Mouse (Mus musculus) MEL (cell line): ENCODE results near the gene Hlcs. TPM values are rescaled to one million over a fixed set of nuclear protein-coding genes. Genes with fewer than 3 reads are reported as not detected.

ENCODE experiments used
- DNase-seq: peaks from one replicate; pipeline ENCODE4 v3.0.0; 2011; ENCODE audit warnings: low read depth, low spot score
- H3K27ac ChIP-seq: 2 replicates; pipeline ENCODE4 v1.5.1; 2012; ENCODE audit warnings: low read depth, mild to moderate bottlenecking, control low read depth, low read length, moderate library complexity; ENCODE audit not compliant: control insufficient read depth
- H3K27me3 ChIP-seq, 2 experiments: fragments of 150-350 bp in 1 of 2; sonication (generic) in 1 of 2; 2 replicates each; pipeline ENCODE4 v1.6.1; 2012; ENCODE audit warnings: low read length in 2 of 2, mild to moderate bottlenecking in 2 of 2, improper control_type of control experiment in 1 of 2, moderate library complexity in 1 of 2; ENCODE audit not compliant: insufficient read depth in 2 of 2, control insufficient read depth in 1 of 2
- H3K36me3 ChIP-seq, 2 experiments: 2 replicates each; pipeline ENCODE4 v1.6.1; 2012 to 2014; ENCODE audit warnings: low read length in 2 of 2, improper control_type of control experiment in 1 of 2, inconsistent platforms in 1 of 2, mild to moderate bottlenecking in 1 of 2; ENCODE audit not compliant: insufficient read depth in 2 of 2, control insufficient read depth in 1 of 2
- H3K4me1 ChIP-seq, 2 experiments: fragments of 150-350 bp in 1 of 2; sonication (generic) in 1 of 2; 2 replicates each; pipeline ENCODE4 v1.6.1; 2012; ENCODE audit warnings: low read length in 2 of 2, improper control_type of control experiment in 1 of 2, mild to moderate bottlenecking in 1 of 2; ENCODE audit not compliant: insufficient read depth in 2 of 2, control insufficient read depth in 1 of 2
- H3K4me3 ChIP-seq, 2 experiments: fragments of 150-350 bp in 1 of 2; sonication (generic) in 1 of 2; 2 replicates each; pipeline ENCODE4 v1.5.1; 2012; ENCODE audit warnings: low read depth in 2 of 2, low read length in 2 of 2, mild to moderate bottlenecking in 2 of 2, moderate library complexity in 2 of 2, control low read depth in 1 of 2, improper control_type of control experiment in 1 of 2; ENCODE audit not compliant: control insufficient read depth in 1 of 2, insufficient read depth in 1 of 2
- H3K79me2 ChIP-seq: 2 replicates; pipeline ENCODE4 v1.6.1; 2012; ENCODE audit warnings: mild to moderate bottlenecking, low read length, moderate library complexity; ENCODE audit not compliant: control insufficient read depth, poor library complexity, insufficient read depth
- H3K9ac ChIP-seq: 2 replicates; pipeline ENCODE4 v1.6.1; 2012; ENCODE audit warnings: low read depth, mild to moderate bottlenecking, control low read depth, low read length, moderate library complexity; ENCODE audit not compliant: control insufficient read depth, poor library complexity, severe bottlenecking
- H3K9me3 ChIP-seq: fragments of 150-350 bp; sonication (generic); replicated peaks from 2 replicates; pipeline ENCODE4 v1.6.1; 2012; ENCODE audit warnings: mild to moderate bottlenecking, low read length, improper control_type of control experiment, moderate library complexity; ENCODE audit not compliant: insufficient read depth
- BHLHE40 ChIP-seq: IDR thresholded peaks from 2 replicates; pipeline ENCODE4 v1.6.1; 2012; ENCODE audit warnings: low read depth, mild to moderate bottlenecking, inconsistent platforms, low read length, improper control_type of control experiment, borderline replicate concordance
- CTCF ChIP-seq, 3 experiments: IDR thresholded peaks in 2 of 3; conservative IDR thresholded peaks in 1 of 3; 2 replicates each; pipeline ENCODE4 v1.5.1; 2011 to 2012; ENCODE audit warnings: low read length in 3 of 3, low read depth in 2 of 3, mild to moderate bottlenecking in 2 of 3, improper control_type of control experiment in 1 of 3, inconsistent platforms in 1 of 3, mixed read lengths in 1 of 3, moderate library complexity in 1 of 3; ENCODE audit not compliant: control insufficient read depth in 1 of 3, insufficient read depth in 1 of 3, poor library complexity in 1 of 3, severe bottlenecking in 1 of 3
- E2F4 ChIP-seq: IDR thresholded peaks from 2 replicates; pipeline ENCODE4 v1.6.1; 2011; ENCODE audit warnings: low read depth, low read length, improper control_type of control experiment, borderline replicate concordance
- ELF1 ChIP-seq: IDR thresholded peaks from 2 replicates; pipeline ENCODE4 v1.6.1; 2014; ENCODE audit warnings: low read depth, mild to moderate bottlenecking, inconsistent platforms, low read length, improper control_type of control experiment, moderate library complexity
- EP300 ChIP-seq, 2 experiments: IDR thresholded peaks; 2 replicates each; pipeline ENCODE4 v1.6.1; 2011; ENCODE audit warnings: improper control_type of control experiment in 2 of 2, low read length in 2 of 2, low read depth in 1 of 2, mild to moderate bottlenecking in 1 of 2
- GABPA ChIP-seq: IDR thresholded peaks from 2 replicates; pipeline ENCODE4 v1.6.1; 2012; ENCODE audit warnings: low read depth, mild to moderate bottlenecking, inconsistent platforms, low read length, improper control_type of control experiment, moderate library complexity
- GATA1 ChIP-seq: IDR thresholded peaks from 2 replicates; pipeline ENCODE4 v1.6.1; 2011; ENCODE audit warnings: low read depth, low read length, improper control_type of control experiment
- KAT2A ChIP-seq: conservative IDR thresholded peaks from 2 replicates; pipeline ENCODE4 v1.6.1; 2012; ENCODE audit warnings: low read depth, low read length, improper control_type of control experiment, inconsistent platforms
- MYC ChIP-seq: IDR thresholded peaks from 2 replicates; pipeline ENCODE4 v1.6.1; 2011; ENCODE audit warnings: low read depth, mild to moderate bottlenecking, low read length, improper control_type of control experiment, moderate library complexity
- NELFE ChIP-seq: IDR thresholded peaks from 2 replicates; pipeline ENCODE4 v1.6.1; 2011; ENCODE audit warnings: low read depth, low read length, improper control_type of control experiment
- POLR2AphosphoS2 ChIP-seq: IDR thresholded peaks from 2 replicates; pipeline ENCODE4 v1.6.1; 2011; ENCODE audit warnings: low read length, improper control_type of control experiment
- POLR2AphosphoS5 ChIP-seq: IDR thresholded peaks from 2 replicates; pipeline ENCODE4 v1.6.1; 2012; ENCODE audit warnings: low read depth, borderline replicate concordance, mild to moderate bottlenecking, inconsistent platforms, low read length, moderate library complexity, mixed read lengths
- RAD21 ChIP-seq: IDR thresholded peaks from 2 replicates; pipeline ENCODE4 v1.6.1; 2011; ENCODE audit warnings: mild to moderate bottlenecking, low read depth, low read length, improper control_type of control experiment
- SIN3A ChIP-seq: IDR thresholded peaks from 2 replicates; pipeline ENCODE4 v1.6.1; 2012; ENCODE audit warnings: low read length, improper control_type of control experiment, inconsistent platforms
- SMC3 ChIP-seq: IDR thresholded peaks from 2 replicates; pipeline ENCODE4 v1.6.1; 2011; ENCODE audit warnings: low read depth, low read length, improper control_type of control experiment
- TAL1 ChIP-seq: IDR thresholded peaks from 2 replicates; pipeline ENCODE4 v1.6.1; 2012; ENCODE audit warnings: mild to moderate bottlenecking, inconsistent platforms, low read length, moderate library complexity, mixed read lengths
- TBP ChIP-seq: IDR thresholded peaks from 2 replicates; pipeline ENCODE4 v1.8.0; 2011; ENCODE audit warnings: low read depth, low read length, improper control_type of control experiment
- TCF12 ChIP-seq: IDR thresholded peaks from 2 replicates; pipeline ENCODE4 v1.6.1; 2014; ENCODE audit warnings: low read depth, mild to moderate bottlenecking, inconsistent platforms, low read length, improper control_type of control experiment, moderate library complexity
- UBTF ChIP-seq: IDR thresholded peaks from 2 replicates; pipeline ENCODE4 v1.6.1; 2012; ENCODE audit warnings: low read depth, mild to moderate bottlenecking, inconsistent platforms, low read length, improper control_type of control experiment, moderate library complexity, borderline replicate concordance; ENCODE audit not compliant: insufficient read depth
- ZC3H11A ChIP-seq: IDR thresholded peaks from 2 replicates; pipeline ENCODE4 v1.6.1; 2012; ENCODE audit warnings: low read depth, mild to moderate bottlenecking, inconsistent platforms, low read length, improper control_type of control experiment
- ZNF384 ChIP-seq: IDR thresholded peaks from 2 replicates; pipeline ENCODE4 v1.6.1; 2012; ENCODE audit warnings: low read depth, mild to moderate bottlenecking, inconsistent platforms, low read length, improper control_type of control experiment
- polyA plus RNA-seq, 2 experiments: library from polyadenylated mRNA; stranded (reverse) in 1 of 2; unstranded in 1 of 2; fragments of >175 nt in 1 of 2; fragments of >200 nt in 1 of 2; gene quantifications; 2 replicates each; pipeline versions ENCODE4 v1.2.1 to v1.2.4; 2012; ENCODE audit warnings: low replicate concordance in 2 of 2, low read depth in 1 of 2; ENCODE audit not compliant: insufficient read length in 2 of 2, insufficient read depth in 1 of 2, missing spikeins in 1 of 2
- total RNA-seq: library from RNA; depleted of rRNA; stranded (reverse); fragments of 300-350 nt; gene quantifications from 2 replicates; pipeline ENCODE4 v1.2.3, GENCODE M21; 2012

Gene Hlcs
- total and polyA plus RNA-seq, 3 experiments: 3.3 to 6.4 TPM; not detected in 1

DNA sequence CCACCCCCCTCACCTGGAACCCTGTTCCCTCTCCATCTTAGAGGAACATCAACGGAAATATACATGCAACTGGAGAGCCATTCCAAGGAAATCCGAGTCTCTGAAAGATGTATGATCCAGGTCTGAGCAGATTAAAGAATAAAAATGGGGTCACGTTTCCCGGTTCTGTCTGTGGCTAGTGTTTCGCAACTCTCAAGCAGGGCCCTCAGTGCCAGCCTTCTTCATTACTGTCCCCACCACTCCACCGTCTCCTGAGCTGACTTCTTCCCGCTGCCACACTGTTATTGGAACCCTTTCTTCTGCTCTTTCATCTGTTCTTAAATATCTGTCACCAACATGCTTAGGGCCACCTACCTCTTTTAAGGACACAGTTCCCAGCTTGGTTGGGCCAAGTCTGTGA lies 200.2 kb downstream of the Hlcs start:
- H3K27me3 ChIP-seq: peaks cover 3 to 14% of the 10 kb centered on the region in 2 experiments; a peak in 3 of 4 replicates
- TF ChIP-seq GABPA: no peak
- TF ChIP-seq, all 39 proteins: peak for 0

DNA sequence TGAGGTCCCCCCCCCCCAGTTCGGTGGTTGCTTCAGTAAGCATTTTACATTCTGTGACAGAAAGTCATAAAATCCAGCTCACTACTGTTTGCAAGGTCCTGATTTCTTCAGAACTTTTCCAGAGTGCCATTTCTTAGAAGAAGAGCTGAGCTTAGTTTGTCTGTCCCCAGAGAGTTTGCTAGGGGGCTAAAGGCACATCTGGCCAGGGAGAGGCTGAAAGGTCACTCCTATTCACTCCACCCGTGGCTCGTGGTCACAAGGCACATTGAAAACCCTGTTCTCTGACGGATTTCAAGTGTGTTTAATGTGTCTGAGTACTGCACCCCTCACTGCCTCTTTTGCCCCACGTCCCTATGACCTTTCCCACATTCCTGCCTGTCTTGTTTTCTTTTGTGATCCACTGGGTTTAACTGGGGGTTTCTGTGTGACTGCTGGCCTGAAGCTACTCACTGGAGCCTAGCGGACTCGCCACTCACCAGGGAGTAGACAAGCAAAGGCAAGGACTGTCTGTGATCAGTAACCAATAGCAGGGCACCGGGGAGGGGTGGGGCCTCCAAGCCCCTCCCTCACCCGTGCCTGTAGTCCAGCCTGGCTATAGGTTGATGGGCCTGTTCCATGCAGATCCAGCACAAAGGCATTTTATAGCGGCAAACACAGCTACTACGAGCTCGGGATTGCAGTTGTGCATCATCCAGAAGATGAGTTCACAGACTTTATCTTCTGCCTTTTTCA lies 215.5 kb downstream of the Hlcs start:
- peak overlapping the region; percentile 29 to 34; a peak in 2 of 4 replicates for H3K4me3 ChIP-seq
- no peaks in the 10 kb centered on the region for H3K79me2 ChIP-seq
- TF ChIP-seq E2F4 (no peak), POLR2AphosphoS2 (no peak), BHLHE40 (peak; percentile 15; the same call in 1 of the 2 replicates), ELF1 (no peak), ZNF384 (no peak)
- no peaks in the 10 kb centered on the region for H3K9me3 ChIP-seq
- peak overlapping the region; percentile 24; the same call in 1 of the 2 replicates for H3K9ac ChIP-seq
- H3K36me3 ChIP-seq: no peaks in the 10 kb centered on the region
- peak; percentile 70 for DNase-seq
- no peaks in the 10 kb centered on the region for H3K4me1 ChIP-seq
- H3K27me3 ChIP-seq: no peaks in the 10 kb centered on the region; a peak in 1 of 4 replicates
- H3K27ac ChIP-seq: no peak overlapping the region

More for the DNA sequence above, 200.2 kb downstream of the Hlcs start:
- Histone ChIP-seq H3K9ac (no peak overlapping the region), H3K79me2 (no peaks in the 10 kb centered on the region), H3K4me3 (no peak overlapping the region), H3K36me3 (no peaks in the 10 kb centered on the region), H3K4me1 (no peaks in the 10 kb centered on the region), H3K9me3 (no peaks in the 10 kb centered on the region), H3K27ac (no peak overlapping the region)
- no peak for DNase-seq

DNA sequence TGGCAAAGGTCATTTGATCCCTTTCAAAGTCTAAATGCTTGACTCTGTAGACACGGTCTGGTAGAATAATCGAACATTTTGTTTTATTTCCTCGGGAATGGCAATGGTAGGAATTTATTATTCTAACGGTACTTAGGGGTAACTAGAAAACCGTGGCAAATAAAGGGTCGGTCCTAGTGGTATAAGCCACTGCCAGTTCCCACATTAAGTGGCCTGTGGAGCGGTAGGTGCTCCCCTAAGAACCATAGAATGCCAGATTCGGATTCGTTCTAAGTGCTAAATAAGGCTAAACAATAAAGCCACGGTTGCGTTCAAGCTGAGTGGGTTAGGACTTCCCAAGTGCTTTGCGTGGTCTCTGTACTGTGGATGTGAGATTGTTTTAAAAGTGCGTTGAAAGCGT lies 216.9 kb downstream of the Hlcs start:
- H3K4me3 ChIP-seq: no peak overlapping the region
- TF ChIP-seq EP300 (IDR thresholded peaks at IDR 0.05; ENCODE audit: low read depth in 1 of 2, low read length in 2 of 2) (no peak), KAT2A (no peak), SIN3A (no peak), GATA1 (no peak), TAL1 (no peak), MYC (no peak), TCF12 (no peak), BHLHE40 (no peak), ZC3H11A (no peak), NELFE (no peak), POLR2AphosphoS5 (no peak), TBP (no peak), GABPA (no peak), RAD21 (no peak), CTCF (IDR thresholded peaks at IDR 0.05 in 2 of 3, conservative IDR thresholded peaks at IDR 0.05 in 1 of 3; ENCODE audit: control insufficient read depth in 1 of 3, insufficient read depth in 1 of 3, low read depth in 2 of 3, low read length in 3 of 3, poor library complexity in 1 of 3, severe bottlenecking in 1 of 3) (no peak), UBTF (no peak), SMC3 (no peak), ZNF384 (no peak)
- H3K27me3 ChIP-seq: no peaks in the 10 kb centered on the region
- H3K36me3 ChIP-seq: no peaks in the 10 kb centered on the region
- H3K27ac ChIP-seq: no peak overlapping the region
- no peaks in the 10 kb centered on the region for H3K9me3 ChIP-seq
- no peak for DNase-seq
- no peak overlapping the region for H3K9ac ChIP-seq
- H3K79me2 ChIP-seq: no peaks in the 10 kb centered on the region
- H3K4me1 ChIP-seq: no peaks in the 10 kb centered on the region
